Mouse (Mus musculus): ENCODE results near the gene Znhit6.

The Znhit6 gene

DNA sequence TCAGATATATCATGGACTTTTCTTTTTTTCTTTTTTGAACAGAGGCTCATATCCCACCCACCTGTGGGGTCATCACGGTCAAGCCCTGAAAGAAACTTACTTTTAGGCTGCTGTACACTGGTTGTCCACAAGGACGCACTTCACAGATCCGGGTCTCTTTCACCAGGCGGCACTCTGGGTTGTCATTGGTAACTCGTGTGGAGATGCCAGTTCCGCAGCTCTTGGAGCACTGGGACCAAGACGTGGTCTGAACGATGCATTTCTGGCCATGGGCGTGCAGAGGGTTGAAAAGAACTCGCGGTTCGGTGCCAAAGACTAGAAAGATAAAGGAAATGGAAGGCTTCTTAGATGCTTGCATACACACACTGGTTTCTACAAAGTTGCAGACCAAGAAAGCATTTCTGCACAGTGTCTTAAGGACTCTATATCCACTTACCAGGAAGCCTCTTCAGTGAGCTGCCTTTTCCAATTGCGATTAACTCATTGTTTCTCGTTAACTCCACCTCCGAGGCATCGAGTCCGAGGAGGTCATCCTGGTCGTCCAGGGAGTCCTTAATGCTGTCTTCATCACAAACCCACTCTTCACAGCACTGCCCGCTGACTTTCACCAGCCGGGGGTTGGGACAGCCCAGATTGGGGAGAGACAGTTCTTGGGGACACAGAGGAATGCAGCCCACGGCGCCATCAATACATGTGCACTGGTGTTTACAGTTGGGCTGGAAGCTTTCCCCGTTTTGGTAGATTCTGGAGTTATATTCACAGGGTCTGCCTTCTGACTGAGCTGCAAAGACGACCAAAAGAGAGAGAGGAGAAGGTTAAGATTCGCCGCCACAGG, 72.3 kb downstream of the Znhit6 start:
- no peak for DNase-seq

- DNase-seq = no peak
These were observed 73.2 kb downstream of the Znhit6 start for GRCm38 (mm10) chr3:145648991-145649851.

DNA sequence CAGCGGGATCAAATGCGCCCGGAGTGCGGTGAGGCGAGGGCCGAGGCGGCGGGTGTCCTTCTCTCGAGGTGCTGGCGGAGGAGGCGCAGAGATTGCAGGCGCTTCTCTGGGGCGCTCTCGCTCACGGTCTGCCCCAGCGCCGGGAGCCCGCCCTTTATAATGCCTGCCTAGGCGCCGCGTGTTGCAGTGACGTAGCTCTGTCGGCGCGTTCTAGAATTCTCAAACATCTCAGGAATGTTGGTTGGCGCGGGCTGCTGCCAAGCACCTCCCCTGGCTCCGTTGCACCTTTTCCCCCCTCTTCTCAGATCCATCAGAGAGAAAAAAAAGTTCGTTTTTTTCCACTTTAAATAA, 73.8 kb downstream of the Znhit6 start, which contains the start of gene Ccn1:
TSS of gene Ccn1 (minus strand) at position 130 of the 351 bp plus-strand sequence.
- no peak for DNase-seq

- DNase-seq = no peak
These were observed 74.5 kb downstream of the Znhit6 start for GRCm38 (mm10) chr3:145650298-145651011.

- no peak for DNase-seq
These were observed 75.3 kb downstream of the Znhit6 start for GRCm38 (mm10) chr3:145651029-145651977.

GRCm38 (mm10) chr3:145651978-145652321, 75.9 kb downstream of the Znhit6 start:
- no peak for DNase-seq

GRCm38 (mm10) chr3:145652322-145653131, 76.5 kb downstream of the Znhit6 start:
- no peak for DNase-seq

DNA sequence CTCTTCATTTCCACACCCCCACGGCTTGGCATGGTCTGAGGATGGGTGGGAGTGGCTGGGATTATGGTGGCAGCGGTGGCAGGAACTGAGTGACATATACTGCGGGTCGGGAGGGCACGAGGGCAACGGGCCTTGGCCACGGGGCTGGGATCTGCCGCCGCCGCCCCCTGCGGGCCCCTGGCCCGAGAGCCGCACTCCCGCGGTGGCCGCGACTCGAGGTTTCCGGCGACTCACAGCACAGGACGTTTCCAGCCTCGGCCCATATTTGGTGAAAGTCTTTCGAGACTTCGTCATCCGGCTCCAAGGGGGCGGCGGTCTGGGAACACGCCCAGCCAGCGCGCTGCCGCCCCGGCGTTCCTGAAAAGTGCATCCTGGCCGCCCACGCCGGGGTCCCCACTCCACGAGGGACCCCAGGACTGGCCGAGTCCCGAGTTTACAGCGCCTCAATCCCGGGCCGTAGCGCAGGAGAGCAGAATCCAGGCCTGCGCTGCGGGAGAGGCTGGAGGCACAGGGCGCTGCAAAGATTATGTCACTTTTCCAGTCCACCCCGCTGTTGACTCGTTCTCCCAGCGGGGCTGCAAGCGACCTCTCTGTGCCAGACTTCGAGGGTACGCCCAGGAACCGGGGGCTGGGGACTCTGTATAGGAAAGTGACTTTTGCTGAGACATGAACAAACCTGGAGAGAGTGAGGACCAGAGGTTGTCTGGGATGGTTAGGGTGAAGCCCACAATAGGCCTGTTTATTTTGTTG, 77.4 kb downstream of the Znhit6 start:
- DNase-seq = no peak

- DNase-seq = no peak
These were observed 78.0 kb downstream of the Znhit6 start for GRCm38 (mm10) chr3:145654028-145654427.

All from layer of hippocampus, adult 9-11 months (tissue).